Mouse (Mus musculus): ENCODE data around the gene Gm17949. TPM values are rescaled to one million over a fixed set of nuclear protein-coding genes. Genes with fewer than 3 reads are reported as not detected.

Gene Gm17949
- polyA plus RNA-seq, 1 experiment from 2014 or later = 0.63 TPM

DNA sequence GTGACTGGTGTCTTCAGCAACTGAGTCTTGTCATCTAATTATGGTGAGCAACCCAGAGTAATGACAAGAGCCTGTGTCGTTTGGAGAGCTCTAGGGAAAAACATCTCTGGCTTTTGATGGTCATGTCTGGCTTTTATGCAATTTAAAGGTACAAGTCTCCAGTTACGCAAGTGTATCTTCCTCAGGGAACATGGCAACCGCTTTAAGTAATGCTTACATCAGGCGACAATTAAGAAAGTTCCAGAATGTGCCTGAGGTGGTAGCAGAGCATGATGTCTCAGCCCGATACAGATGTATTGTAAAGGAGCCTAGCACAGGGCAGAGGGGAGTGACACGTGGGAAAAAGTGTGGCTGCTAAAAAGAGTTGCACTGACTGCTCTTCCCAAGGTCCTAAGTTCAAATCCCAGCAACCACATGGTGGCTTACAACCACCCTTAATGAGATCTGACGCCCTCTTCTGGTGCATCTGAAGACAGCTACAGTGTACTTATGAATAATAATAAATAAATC lies 22.3 kb upstream of the Gm17949 start:
- Histone ChIP-seq H3K4me1 (replicated peaks; ENCODE audit: control insufficient read depth, insufficient read depth, low read length) (peaks cover 7% of the 10 kb centered on the region; the same call in 1 of the 2 replicates), H3K9ac (ENCODE audit: low read length) (peak overlapping the region; percentile 80), H3K36me3 (ENCODE audit: control insufficient read depth, insufficient read depth, low read length) (peaks cover 14% of the 10 kb centered on the region), H3K4me3 (ENCODE audit: low read length) (peak overlapping the region; percentile 96), H3K27me3 (ENCODE audit: control insufficient read depth, insufficient read depth, low read depth, low read length) (no peaks in the 10 kb centered on the region), H3K4me2 (ENCODE audit: low read depth, low read length) (peak overlapping the region; percentile 79), H3K27ac (ENCODE audit: low read length) (no peak overlapping the region), H3K9me3 (ENCODE audit: control insufficient read depth, low read length) (no peaks in the 10 kb centered on the region)
- WGBS = 70% methylated on average over 7 of the region's 7 CpGs
- no peak for ATAC-seq (ENCODE audit: low read depth)

DNA sequence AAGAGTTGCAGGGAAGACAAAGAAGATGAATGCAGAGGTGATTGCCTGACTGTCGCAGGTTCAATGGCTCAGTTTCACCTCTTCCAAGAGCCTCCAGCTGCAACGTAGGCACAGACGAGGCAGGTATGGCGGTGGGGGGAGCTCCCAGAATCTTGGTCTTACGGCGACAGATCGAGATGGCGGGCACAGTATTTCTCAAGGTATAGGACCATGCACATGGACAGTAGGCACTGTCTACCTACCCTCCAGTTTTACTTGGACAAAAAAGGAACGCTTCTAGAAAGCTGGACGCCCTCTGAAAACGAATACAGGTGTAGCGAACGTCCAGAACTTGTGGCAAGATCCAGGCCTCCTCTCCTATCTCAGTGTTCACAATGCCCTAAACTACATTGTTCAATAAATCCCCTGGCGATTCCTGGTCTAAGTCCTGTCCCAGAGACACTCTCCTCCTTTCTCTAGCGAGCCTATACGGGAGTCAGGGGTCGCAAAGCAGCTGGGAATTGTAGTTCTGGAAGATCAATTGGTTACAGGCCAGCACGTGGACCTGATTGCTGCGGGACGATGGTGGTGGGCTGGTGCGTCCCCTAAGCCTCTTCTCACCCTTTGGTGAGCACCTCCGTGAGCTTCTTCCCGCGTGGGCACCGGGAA lies 21.7 kb upstream of the Gm17949 start:
- peak overlapping the region; percentile 96 for H3K4me3 ChIP-seq (ENCODE audit: low read length)

DNA sequence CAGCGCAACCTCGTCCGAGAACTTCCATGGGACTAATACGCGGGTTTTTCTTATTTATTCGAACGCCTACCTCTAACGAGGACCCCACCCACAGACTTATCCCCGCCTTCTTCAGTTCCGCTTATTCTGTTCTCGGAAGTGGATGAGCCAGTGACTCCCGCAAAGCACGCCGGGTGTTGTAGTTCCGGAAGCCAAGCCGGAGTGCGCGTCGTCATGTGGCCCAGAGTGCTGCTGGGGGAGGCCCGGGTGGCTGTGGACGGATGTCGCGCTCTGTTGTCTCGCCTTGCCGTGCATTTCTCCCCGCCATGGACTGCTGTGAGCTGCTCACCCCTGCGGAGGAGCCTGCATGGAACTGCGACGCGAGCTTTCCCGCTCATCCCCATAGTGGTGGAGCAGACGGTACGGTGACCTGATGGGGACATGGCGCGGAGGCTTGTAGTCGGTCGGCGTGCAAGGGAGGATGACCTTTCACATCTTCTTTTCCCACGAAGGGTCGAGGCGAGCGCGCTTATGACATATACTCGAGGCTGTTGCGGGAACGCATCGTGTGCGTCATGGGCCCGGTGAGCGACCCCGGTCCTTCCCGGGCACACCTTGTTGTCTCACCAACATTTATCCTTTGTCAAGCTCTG lies 21.0 kb upstream of the Gm17949 start, which contains the start of gene Clpp:
Gene Clpp, plus strand, starts transcription at position 191 of the 632 bp plus-strand sequence.
- Histone ChIP-seq H3K9ac (ENCODE audit: low read length) (peak within 1 kb of the TSS; percentile 88), H3K27ac (ENCODE audit: low read length) (peak within 1 kb of the TSS; percentile 80), H3K4me2 (ENCODE audit: low read depth, low read length) (peak within 1 kb of the TSS; percentile 79), H3K4me1 (replicated peaks; ENCODE audit: control insufficient read depth, insufficient read depth, low read length) (peaks cover 7% of the 10 kb centered on the region; the same call in 1 of the 2 replicates), H3K4me3 (ENCODE audit: low read length) (peak within 1 kb of the TSS; percentile 96), H3K27me3 (ENCODE audit: control insufficient read depth, insufficient read depth, low read depth, low read length) (no peaks in the 10 kb centered on the region), H3K9me3 (ENCODE audit: control insufficient read depth, low read length) (no peaks in the 10 kb centered on the region), H3K36me3 (ENCODE audit: control insufficient read depth, insufficient read depth, low read length) (peaks cover 20% of the 10 kb centered on the region)
- ATAC-seq (ENCODE audit: low read depth) = peak; percentile 98
- WGBS = under 1% methylated on average over 52 of the region's 52 CpGs

More for the DNA sequence above, 21.7 kb upstream of the Gm17949 start:
- Histone ChIP-seq H3K4me2 (ENCODE audit: low read depth, low read length) (peak overlapping the region; percentile 79), H3K36me3 (ENCODE audit: control insufficient read depth, insufficient read depth, low read length) (peaks cover 17% of the 10 kb centered on the region), H3K27me3 (ENCODE audit: control insufficient read depth, insufficient read depth, low read depth, low read length) (no peaks in the 10 kb centered on the region), H3K9ac (ENCODE audit: low read length) (peak overlapping the region; percentile 80), H3K27ac (ENCODE audit: low read length) (peak overlapping the region; percentile 80), H3K4me1 (replicated peaks; ENCODE audit: control insufficient read depth, insufficient read depth, low read length) (peaks cover 7% of the 10 kb centered on the region; the same call in 1 of the 2 replicates), H3K9me3 (ENCODE audit: control insufficient read depth, low read length) (no peaks in the 10 kb centered on the region)
- 2% methylated on average over 25 of the region's 25 CpGs for WGBS
- ATAC-seq (ENCODE audit: low read depth) = peak; percentile 92

- Histone ChIP-seq H3K36me3 (ENCODE audit: control insufficient read depth, insufficient read depth, low read length) (peaks cover 20% of the 10 kb centered on the region), H3K9ac (ENCODE audit: low read length) (peak overlapping the region; percentile 88), H3K27ac (ENCODE audit: low read length) (no peak overlapping the region), H3K9me3 (ENCODE audit: control insufficient read depth, low read length) (no peaks in the 10 kb centered on the region), H3K27me3 (ENCODE audit: control insufficient read depth, insufficient read depth, low read depth, low read length) (no peaks in the 10 kb centered on the region), H3K4me3 (ENCODE audit: low read length) (peak overlapping the region; percentile 96), H3K4me1 (replicated peaks; ENCODE audit: control insufficient read depth, insufficient read depth, low read length) (peaks cover 7% of the 10 kb centered on the region; the same call in 1 of the 2 replicates), H3K4me2 (ENCODE audit: low read depth, low read length) (peak overlapping the region; percentile 74)
- 70% methylated on average over 2 of the region's 2 CpGs for WGBS
- ATAC-seq (ENCODE audit: low read depth) = no peak
These were observed 20.3 kb upstream of the Gm17949 start for GRCm38 (mm10) chr17:56990966-56991365.

- Histone ChIP-seq H3K4me3 (ENCODE audit: low read length) (no peak overlapping the region), H3K27me3 (ENCODE audit: control insufficient read depth, insufficient read depth, low read depth, low read length) (no peaks in the 10 kb centered on the region), H3K4me2 (ENCODE audit: low read depth, low read length) (no peak overlapping the region), H3K9ac (ENCODE audit: low read length) (no peak overlapping the region), H3K9me3 (ENCODE audit: control insufficient read depth, low read length) (no peaks in the 10 kb centered on the region), H3K36me3 (ENCODE audit: control insufficient read depth, insufficient read depth, low read length) (peaks cover 29% of the 10 kb centered on the region), H3K4me1 (replicated peaks; ENCODE audit: control insufficient read depth, insufficient read depth, low read length) (peaks cover 11% of the 10 kb centered on the region), H3K27ac (ENCODE audit: low read length) (no peak overlapping the region)
- 88% methylated on average over 8 of the region's 8 CpGs for WGBS
- ATAC-seq (ENCODE audit: low read depth) = no peak
These were observed 16.2 kb upstream of the Gm17949 start for GRCm38 (mm10) chr17:56995046-56995445.

DNA sequence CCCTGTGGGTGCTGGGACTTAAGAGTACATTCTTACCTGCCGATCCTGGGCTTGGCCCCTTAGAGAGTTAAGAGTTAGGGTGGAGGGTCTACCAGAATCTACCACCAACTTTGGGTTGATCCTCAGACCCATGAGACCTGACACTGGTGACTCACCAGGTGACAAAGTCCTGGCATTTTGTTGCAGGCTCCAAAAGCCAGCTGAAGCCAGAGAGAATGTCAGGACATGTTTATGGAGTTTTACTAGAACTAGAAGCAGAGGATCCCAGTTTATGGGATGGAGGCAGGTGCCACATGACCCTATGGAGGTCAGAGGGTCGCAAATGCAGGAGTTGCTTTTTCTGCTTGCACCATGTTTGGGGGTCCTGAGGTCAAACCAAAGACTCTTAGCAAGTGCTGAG lies 14.8 kb upstream of the Gm17949 start:
- Histone ChIP-seq H3K9ac (ENCODE audit: low read length) (no peak overlapping the region), H3K4me3 (ENCODE audit: low read length) (peak overlapping the region; percentile 75), H3K36me3 (ENCODE audit: control insufficient read depth, insufficient read depth, low read length) (peaks cover 29% of the 10 kb centered on the region), H3K4me1 (replicated peaks; ENCODE audit: control insufficient read depth, insufficient read depth, low read length) (peaks cover 5% of the 10 kb centered on the region), H3K27me3 (ENCODE audit: control insufficient read depth, insufficient read depth, low read depth, low read length) (no peaks in the 10 kb centered on the region), H3K27ac (ENCODE audit: low read length) (no peak overlapping the region), H3K4me2 (ENCODE audit: low read depth, low read length) (peak overlapping the region; percentile 47), H3K9me3 (ENCODE audit: control insufficient read depth, low read length) (no peaks in the 10 kb centered on the region)
- WGBS = 72% methylated on average over 2 of the region's 2 CpGs
- no peak for ATAC-seq (ENCODE audit: low read depth)

- peaks cover 5% of the 10 kb centered on the region for H3K4me1 ChIP-seq (replicated peaks; ENCODE audit: control insufficient read depth, insufficient read depth, low read length)
- ATAC-seq (ENCODE audit: low read depth) = peak; percentile 99
- H3K9me3 ChIP-seq (ENCODE audit: control insufficient read depth, low read length) = no peaks in the 10 kb centered on the region
- H3K4me3 ChIP-seq (ENCODE audit: low read length) = peak within 1 kb of the TSS; percentile 75
- peak within 1 kb of the TSS; percentile 73 for H3K4me2 ChIP-seq (ENCODE audit: low read depth, low read length)
- no peaks in the 10 kb centered on the region for H3K27me3 ChIP-seq (ENCODE audit: control insufficient read depth, insufficient read depth, low read depth, low read length)
- WGBS = under 1% methylated on average over 38 of the region's 38 CpGs
- H3K36me3 ChIP-seq (ENCODE audit: control insufficient read depth, insufficient read depth, low read length) = peaks cover 29% of the 10 kb centered on the region
- peak within 1 kb of the TSS; percentile 74 for H3K9ac ChIP-seq (ENCODE audit: low read length)
- H3K27ac ChIP-seq (ENCODE audit: low read length) = peak within 1 kb of the TSS; percentile 67
These were observed 14.1 kb upstream of the Gm17949 start, which contains the start of gene Alkbh7 for GRCm38 (mm10) chr17:56997029-56997667. Gene Alkbh7, plus strand, starts transcription at chr17:56997339.

GRCm38 (mm10) chr17:56999414-56999813 lies 11.9 kb upstream of the Gm17949 start:
- no peak overlapping the region for H3K4me3 ChIP-seq (ENCODE audit: low read length)
- no peaks in the 10 kb centered on the region for H3K9me3 ChIP-seq (ENCODE audit: control insufficient read depth, low read length)
- no peak overlapping the region for H3K4me2 ChIP-seq (ENCODE audit: low read depth, low read length)
- H3K36me3 ChIP-seq (ENCODE audit: control insufficient read depth, insufficient read depth, low read length) = peaks cover 23% of the 10 kb centered on the region
- no peak overlapping the region for H3K9ac ChIP-seq (ENCODE audit: low read length)
- no peak overlapping the region for H3K27ac ChIP-seq (ENCODE audit: low read length)
- no peaks in the 10 kb centered on the region for H3K27me3 ChIP-seq (ENCODE audit: control insufficient read depth, insufficient read depth, low read depth, low read length)
- WGBS = 91% methylated on average over 9 of the region's 9 CpGs
- peaks cover 5% of the 10 kb centered on the region for H3K4me1 ChIP-seq (replicated peaks; ENCODE audit: control insufficient read depth, insufficient read depth, low read length)
- ATAC-seq (ENCODE audit: low read depth) = no peak

Data from lung, embryonic 16.5 days (tissue).